Mouse (Mus musculus) MEL (cell line): ENCODE data around the gene Macrod2. TPM values are rescaled to one million over a fixed set of nuclear protein-coding genes. Genes with fewer than 3 reads are reported as not detected.

Experiments used
- DNase-seq: peaks from one replicate; pipeline ENCODE4 v3.0.0; 2011; ENCODE audit warnings: low read depth, low spot score
- H3K27ac ChIP-seq: 2 replicates; pipeline ENCODE4 v1.5.1; 2012; ENCODE audit warnings: low read depth, mild to moderate bottlenecking, control low read depth, low read length, moderate library complexity; ENCODE audit not compliant: control insufficient read depth
- H3K27me3 ChIP-seq, 2 experiments: fragments of 150-350 bp in 1 of 2; sonication (generic) in 1 of 2; 2 replicates each; pipeline ENCODE4 v1.6.1; 2012; ENCODE audit warnings: low read length in 2 of 2, mild to moderate bottlenecking in 2 of 2, improper control_type of control experiment in 1 of 2, moderate library complexity in 1 of 2; ENCODE audit not compliant: insufficient read depth in 2 of 2, control insufficient read depth in 1 of 2
- H3K36me3 ChIP-seq, 2 experiments: 2 replicates each; pipeline ENCODE4 v1.6.1; 2012 to 2014; ENCODE audit warnings: low read length in 2 of 2, improper control_type of control experiment in 1 of 2, inconsistent platforms in 1 of 2, mild to moderate bottlenecking in 1 of 2; ENCODE audit not compliant: insufficient read depth in 2 of 2, control insufficient read depth in 1 of 2
- H3K4me1 ChIP-seq, 2 experiments: fragments of 150-350 bp in 1 of 2; sonication (generic) in 1 of 2; 2 replicates each; pipeline ENCODE4 v1.6.1; 2012; ENCODE audit warnings: low read length in 2 of 2, improper control_type of control experiment in 1 of 2, mild to moderate bottlenecking in 1 of 2; ENCODE audit not compliant: insufficient read depth in 2 of 2, control insufficient read depth in 1 of 2
- H3K4me3 ChIP-seq, 2 experiments: fragments of 150-350 bp in 1 of 2; sonication (generic) in 1 of 2; 2 replicates each; pipeline ENCODE4 v1.5.1; 2012; ENCODE audit warnings: low read depth in 2 of 2, low read length in 2 of 2, mild to moderate bottlenecking in 2 of 2, moderate library complexity in 2 of 2, control low read depth in 1 of 2, improper control_type of control experiment in 1 of 2; ENCODE audit not compliant: control insufficient read depth in 1 of 2, insufficient read depth in 1 of 2
- H3K79me2 ChIP-seq: 2 replicates; pipeline ENCODE4 v1.6.1; 2012; ENCODE audit warnings: mild to moderate bottlenecking, low read length, moderate library complexity; ENCODE audit not compliant: control insufficient read depth, poor library complexity, insufficient read depth
- H3K9ac ChIP-seq: 2 replicates; pipeline ENCODE4 v1.6.1; 2012; ENCODE audit warnings: low read depth, mild to moderate bottlenecking, control low read depth, low read length, moderate library complexity; ENCODE audit not compliant: control insufficient read depth, poor library complexity, severe bottlenecking
- H3K9me3 ChIP-seq: fragments of 150-350 bp; sonication (generic); replicated peaks from 2 replicates; pipeline ENCODE4 v1.6.1; 2012; ENCODE audit warnings: mild to moderate bottlenecking, low read length, improper control_type of control experiment, moderate library complexity; ENCODE audit not compliant: insufficient read depth
- BHLHE40 ChIP-seq: IDR thresholded peaks from 2 replicates; pipeline ENCODE4 v1.6.1; 2012; ENCODE audit warnings: low read depth, mild to moderate bottlenecking, inconsistent platforms, low read length, improper control_type of control experiment, borderline replicate concordance
- CHD2 ChIP-seq: IDR thresholded peaks from 2 replicates; pipeline ENCODE4 v1.6.1; 2011; ENCODE audit warnings: low read length, improper control_type of control experiment
- E2F4 ChIP-seq: IDR thresholded peaks from 2 replicates; pipeline ENCODE4 v1.6.1; 2011; ENCODE audit warnings: low read depth, low read length, improper control_type of control experiment, borderline replicate concordance
- ELF1 ChIP-seq: IDR thresholded peaks from 2 replicates; pipeline ENCODE4 v1.6.1; 2014; ENCODE audit warnings: low read depth, mild to moderate bottlenecking, inconsistent platforms, low read length, improper control_type of control experiment, moderate library complexity
- EP300 ChIP-seq, 2 experiments: IDR thresholded peaks; 2 replicates each; pipeline ENCODE4 v1.6.1; 2011; ENCODE audit warnings: improper control_type of control experiment in 2 of 2, low read length in 2 of 2, low read depth in 1 of 2, mild to moderate bottlenecking in 1 of 2
- GATA1 ChIP-seq: IDR thresholded peaks from 2 replicates; pipeline ENCODE4 v1.6.1; 2011; ENCODE audit warnings: low read depth, low read length, improper control_type of control experiment
- HCFC1 ChIP-seq: IDR thresholded peaks from 2 replicates; pipeline ENCODE4 v1.6.1; 2012; ENCODE audit warnings: low read depth, mild to moderate bottlenecking, inconsistent platforms, low read length, improper control_type of control experiment, moderate library complexity
- KAT2A ChIP-seq: conservative IDR thresholded peaks from 2 replicates; pipeline ENCODE4 v1.6.1; 2012; ENCODE audit warnings: low read depth, low read length, improper control_type of control experiment, inconsistent platforms
- MEF2A ChIP-seq: IDR thresholded peaks from 2 replicates; pipeline ENCODE4 v1.6.1; 2014; ENCODE audit warnings: low read depth, mild to moderate bottlenecking, inconsistent platforms, low read length, improper control_type of control experiment; ENCODE audit not compliant: poor library complexity, insufficient replicate concordance, severe bottlenecking; ENCODE audit errors: extremely low read depth
- MXI1 ChIP-seq: IDR thresholded peaks from 2 replicates; pipeline ENCODE4 v1.6.1; 2011; ENCODE audit warnings: mild to moderate bottlenecking, low read depth, low read length, improper control_type of control experiment
- MYB ChIP-seq: IDR thresholded peaks from 2 replicates; pipeline ENCODE4 v1.6.1; 2011; ENCODE audit warnings: mild to moderate bottlenecking, low read depth, low read length, improper control_type of control experiment
- NELFE ChIP-seq: IDR thresholded peaks from 2 replicates; pipeline ENCODE4 v1.6.1; 2011; ENCODE audit warnings: low read depth, low read length, improper control_type of control experiment
- POLR2AphosphoS5 ChIP-seq: IDR thresholded peaks from 2 replicates; pipeline ENCODE4 v1.6.1; 2012; ENCODE audit warnings: low read depth, borderline replicate concordance, mild to moderate bottlenecking, inconsistent platforms, low read length, moderate library complexity, mixed read lengths
- RAD21 ChIP-seq: IDR thresholded peaks from 2 replicates; pipeline ENCODE4 v1.6.1; 2011; ENCODE audit warnings: mild to moderate bottlenecking, low read depth, low read length, improper control_type of control experiment
- RCOR1 ChIP-seq: IDR thresholded peaks from 2 replicates; pipeline ENCODE4 v1.6.1; 2012; ENCODE audit warnings: low read depth, mild to moderate bottlenecking, inconsistent platforms, low read length, improper control_type of control experiment
- SIN3A ChIP-seq: IDR thresholded peaks from 2 replicates; pipeline ENCODE4 v1.6.1; 2012; ENCODE audit warnings: low read length, improper control_type of control experiment, inconsistent platforms
- SMC3 ChIP-seq: IDR thresholded peaks from 2 replicates; pipeline ENCODE4 v1.6.1; 2011; ENCODE audit warnings: low read depth, low read length, improper control_type of control experiment
- TCF12 ChIP-seq: IDR thresholded peaks from 2 replicates; pipeline ENCODE4 v1.6.1; 2014; ENCODE audit warnings: low read depth, mild to moderate bottlenecking, inconsistent platforms, low read length, improper control_type of control experiment, moderate library complexity
- USF1 ChIP-seq: IDR thresholded peaks from 2 replicates; pipeline ENCODE4 v1.6.1; 2014; ENCODE audit warnings: low read depth, mild to moderate bottlenecking, inconsistent platforms, low read length, improper control_type of control experiment, moderate library complexity
- ZC3H11A ChIP-seq: IDR thresholded peaks from 2 replicates; pipeline ENCODE4 v1.6.1; 2012; ENCODE audit warnings: low read depth, mild to moderate bottlenecking, inconsistent platforms, low read length, improper control_type of control experiment
- ZKSCAN1 ChIP-seq: IDR thresholded peaks from 2 replicates; pipeline ENCODE4 v1.6.1; 2012; ENCODE audit warnings: low read depth, mild to moderate bottlenecking, inconsistent platforms, low read length, improper control_type of control experiment, moderate library complexity
- ZMIZ1 ChIP-seq: IDR thresholded peaks from 2 replicates; pipeline ENCODE4 v1.6.1; 2012; ENCODE audit warnings: low read depth, mild to moderate bottlenecking, inconsistent platforms, low read length, improper control_type of control experiment, moderate library complexity
- ZNF384 ChIP-seq: IDR thresholded peaks from 2 replicates; pipeline ENCODE4 v1.6.1; 2012; ENCODE audit warnings: low read depth, mild to moderate bottlenecking, inconsistent platforms, low read length, improper control_type of control experiment
- polyA plus RNA-seq, 2 experiments: library from polyadenylated mRNA; stranded (reverse) in 1 of 2; unstranded in 1 of 2; fragments of >175 nt in 1 of 2; fragments of >200 nt in 1 of 2; gene quantifications; 2 replicates each; pipeline versions ENCODE4 v1.2.1 to v1.2.4; 2012; ENCODE audit warnings: low replicate concordance in 2 of 2, low read depth in 1 of 2; ENCODE audit not compliant: insufficient read length in 2 of 2, insufficient read depth in 1 of 2, missing spikeins in 1 of 2
- total RNA-seq: library from RNA; depleted of rRNA; stranded (reverse); fragments of 300-350 nt; gene quantifications from 2 replicates; pipeline ENCODE4 v1.2.3, GENCODE M21; 2012

The Macrod2 gene
- total and polyA plus RNA-seq, 3 experiments: not detected

DNA sequence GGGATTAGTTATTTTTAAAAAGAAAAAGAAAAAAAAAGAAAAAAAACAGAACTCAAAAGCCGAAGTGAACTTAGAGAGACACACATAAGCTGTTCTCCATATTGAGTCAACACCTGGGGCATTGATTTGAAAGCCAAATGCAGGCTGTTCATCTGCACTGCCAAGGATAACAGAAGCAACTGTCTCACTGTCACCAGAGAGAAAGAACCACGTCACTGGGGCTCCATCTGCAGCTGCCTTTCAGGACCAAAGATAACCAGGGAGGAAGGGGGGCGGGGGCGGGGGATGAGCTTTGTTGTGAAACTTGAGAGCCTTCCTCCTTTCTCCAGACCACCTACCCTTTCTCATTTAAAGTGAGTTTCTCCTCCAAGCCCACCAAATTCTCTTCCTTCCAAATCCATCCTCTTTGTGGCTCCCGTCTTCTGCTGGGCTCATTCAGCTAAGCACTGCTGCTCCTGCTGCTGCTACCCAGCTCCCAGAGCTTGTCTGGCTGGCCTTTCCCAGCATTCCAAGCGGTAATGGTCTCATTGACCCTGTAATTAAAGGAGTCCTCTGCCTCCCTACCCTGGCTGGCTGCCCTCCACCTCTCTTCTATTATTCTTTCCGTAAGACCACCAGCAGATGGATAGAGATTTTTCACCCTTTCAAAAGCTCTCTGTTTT, 1939.5 kb downstream of the Macrod2 start:
- Histone ChIP-seq H3K79me2 (no peaks in the 10 kb centered on the region), H3K27me3 (no peaks in the 10 kb centered on the region), H3K36me3 (no peaks in the 10 kb centered on the region), H3K9me3 (no peaks in the 10 kb centered on the region), H3K4me1 (no peaks in the 10 kb centered on the region), H3K4me3 (no peak overlapping the region), H3K27ac (no peak overlapping the region), H3K9ac (no peak overlapping the region)
- no peak for DNase-seq
- TF ChIP-seq ELF1 (no peak), MYB (no peak), ZMIZ1 (no peak), ZKSCAN1 (no peak), MXI1 (no peak), ZC3H11A (no peak), BHLHE40 (no peak), TCF12 (no peak), RAD21 (no peak), RCOR1 (no peak), E2F4 (no peak), HCFC1 (no peak), USF1 (no peak), GATA1 (no peak)

- TF ChIP-seq NELFE (no peak), SMC3 (no peak), POLR2AphosphoS5 (no peak), ELF1 (no peak), E2F4 (no peak), ZNF384 (no peak), MEF2A (no peak), SIN3A (no peak), CHD2 (no peak), BHLHE40 (no peak), EP300 (IDR thresholded peaks at IDR 0.05; ENCODE audit: low read depth in 1 of 2, low read length in 2 of 2) (no peak), KAT2A (no peak), RCOR1 (no peak)
- TF ChIP-seq, all 39 proteins: peak for 0
- H3K4me3 ChIP-seq: no peak overlapping the region
- H3K36me3 ChIP-seq: no peaks in the 10 kb centered on the region
- no peaks in the 10 kb centered on the region for H3K9me3 ChIP-seq
- H3K79me2 ChIP-seq: no peaks in the 10 kb centered on the region
- no peak overlapping the region for H3K9ac ChIP-seq
- H3K27me3 ChIP-seq: no peaks in the 10 kb centered on the region
- H3K4me1 ChIP-seq: no peaks in the 10 kb centered on the region
- no peak for DNase-seq
- no peak overlapping the region for H3K27ac ChIP-seq
Measured at GRCm38 (mm10) chr2:142335103-142335999, 1940.2 kb downstream of the Macrod2 start.
